Mouse (Mus musculus) heart, adult 9 months (tissue): ENCODE data around the gene Kctd7.

Experiments
- DNase-seq, 2 experiments: peaks; one replicate each; pipeline ENCODE4 v3.0.0; 2022; ENCODE audit warnings: low spot score in 2 of 2

Kctd7 gene

DNA sequence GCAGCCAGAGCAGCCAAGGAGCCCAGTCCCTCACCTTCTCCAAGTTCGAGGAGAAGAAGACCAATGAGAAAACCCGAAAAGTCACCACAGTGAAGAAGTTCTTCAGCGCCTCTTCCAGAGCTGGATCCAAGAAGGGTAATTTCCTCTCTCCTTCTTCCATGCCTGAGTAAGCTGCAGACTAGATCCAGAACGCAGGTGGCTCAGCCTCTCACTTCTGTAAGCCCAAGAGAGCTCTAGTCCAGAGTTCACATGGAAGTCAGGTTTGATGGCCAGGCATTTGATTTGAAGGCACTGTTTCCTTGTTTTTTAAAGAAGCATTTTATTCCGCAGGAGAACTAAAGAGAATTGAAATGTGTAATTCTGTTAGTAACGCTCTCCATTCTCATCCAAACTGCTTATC lies 46.2 kb downstream of the Kctd7 start:
- no peak for DNase-seq

DNA sequence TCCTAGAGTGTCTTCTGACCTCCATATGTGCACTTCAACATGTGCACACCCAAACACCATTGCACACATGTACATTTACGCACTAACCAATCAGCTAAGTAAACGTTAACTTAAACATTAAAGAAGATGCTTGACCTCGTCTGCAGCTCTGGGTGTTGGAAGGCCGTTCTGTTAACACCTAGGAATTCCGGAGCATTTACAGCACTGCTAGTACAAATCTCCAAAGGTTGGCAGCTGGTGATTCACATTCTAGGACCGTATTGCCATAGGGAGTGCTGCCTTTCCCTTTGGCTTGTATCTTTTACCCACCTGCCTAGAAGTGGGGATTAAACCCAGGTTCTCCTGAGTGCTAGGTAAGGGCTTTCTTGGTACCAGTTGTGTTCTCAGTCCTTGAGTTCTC lies 47.2 kb downstream of the Kctd7 start:
- no peak for DNase-seq

DNA sequence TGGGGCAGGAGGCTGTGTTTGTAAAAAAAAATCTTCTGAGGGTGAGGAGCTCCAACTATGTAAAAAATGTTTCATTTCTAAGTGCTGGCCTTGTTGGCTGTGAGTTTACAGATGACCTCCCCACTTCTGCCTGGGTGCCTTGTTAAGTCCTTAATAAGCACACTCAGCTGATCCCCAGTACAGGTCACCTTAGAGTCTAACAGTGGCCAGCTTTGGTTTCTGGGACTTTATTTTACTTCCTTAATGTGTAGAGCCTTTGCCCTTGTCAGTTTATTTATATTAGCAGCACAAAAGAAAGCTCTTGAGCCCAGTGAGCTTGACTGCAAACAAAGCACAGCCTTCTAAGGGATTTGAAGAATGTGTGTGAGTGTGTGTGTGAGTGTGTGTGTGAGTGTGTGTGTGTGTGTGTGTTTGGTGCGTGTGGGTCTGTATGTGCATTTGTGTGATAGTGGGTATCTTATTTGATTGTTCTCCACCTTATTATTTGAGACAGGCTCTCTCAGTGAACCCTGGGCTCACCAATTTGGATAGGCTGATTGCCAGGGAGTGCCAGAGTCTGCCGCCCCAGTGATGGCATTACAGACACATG lies 47.8 kb downstream of the Kctd7 start:
- DNase-seq: no peak

DNA sequence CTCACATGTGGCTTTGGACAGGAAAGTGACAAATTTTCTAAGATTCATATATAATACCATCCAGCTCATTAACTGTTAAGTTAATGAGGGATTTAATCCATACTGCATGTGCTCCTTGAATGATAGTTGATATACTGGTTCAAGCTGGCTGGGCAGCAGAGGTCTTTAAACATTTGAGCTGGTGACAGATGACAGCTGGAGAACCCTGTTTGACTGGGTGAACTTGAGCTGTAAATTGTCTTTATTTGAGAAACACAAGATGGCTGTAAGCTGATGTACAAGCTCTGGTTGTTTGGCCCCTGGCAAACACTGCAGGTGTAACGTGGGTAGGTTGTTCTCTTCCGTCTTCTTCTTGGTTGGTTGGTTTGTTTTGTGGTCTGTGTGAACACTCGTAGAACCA lies 49.1 kb downstream of the Kctd7 start:
- no peak for DNase-seq

DNA sequence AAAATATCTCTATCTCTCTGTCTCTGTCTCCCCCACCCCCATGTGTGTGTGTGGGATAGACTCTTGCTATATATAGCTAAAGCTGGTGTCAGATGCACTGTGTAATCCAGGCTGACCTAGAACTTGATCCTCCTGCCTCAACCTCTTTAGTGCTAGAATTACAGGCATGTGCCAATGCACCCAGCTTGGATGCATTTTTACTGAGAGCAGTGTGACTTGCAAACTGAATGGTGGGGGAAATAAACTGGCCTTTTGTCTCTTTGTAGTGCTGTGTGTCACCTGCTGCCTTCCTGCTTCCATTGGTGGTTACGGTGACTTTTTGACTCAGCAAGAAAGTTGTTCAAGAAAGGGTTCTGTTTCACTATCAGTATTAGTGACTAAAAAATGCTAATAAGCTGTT lies 51.6 kb downstream of the Kctd7 start:
- no peak for DNase-seq

DNA sequence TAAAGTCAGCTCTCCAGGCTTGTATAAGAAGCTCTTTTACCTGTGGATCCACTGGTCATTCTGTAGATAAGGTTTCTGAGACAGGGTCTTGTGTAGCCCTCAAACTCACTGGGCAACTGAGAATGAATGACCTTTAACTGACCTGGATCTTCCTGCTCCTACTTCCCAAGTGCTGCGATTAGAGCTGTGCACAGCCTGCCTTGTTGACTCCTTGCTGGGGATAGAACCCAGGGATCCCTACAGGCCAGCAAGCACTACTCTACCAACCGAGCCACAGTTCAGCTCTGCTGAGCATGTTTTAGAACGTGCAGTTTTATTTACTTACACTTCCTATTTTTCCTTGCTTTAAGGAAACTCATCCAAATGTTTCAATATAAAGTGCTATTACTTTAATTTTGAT lies 52.8 kb downstream of the Kctd7 start:
- no peak for DNase-seq

DNA sequence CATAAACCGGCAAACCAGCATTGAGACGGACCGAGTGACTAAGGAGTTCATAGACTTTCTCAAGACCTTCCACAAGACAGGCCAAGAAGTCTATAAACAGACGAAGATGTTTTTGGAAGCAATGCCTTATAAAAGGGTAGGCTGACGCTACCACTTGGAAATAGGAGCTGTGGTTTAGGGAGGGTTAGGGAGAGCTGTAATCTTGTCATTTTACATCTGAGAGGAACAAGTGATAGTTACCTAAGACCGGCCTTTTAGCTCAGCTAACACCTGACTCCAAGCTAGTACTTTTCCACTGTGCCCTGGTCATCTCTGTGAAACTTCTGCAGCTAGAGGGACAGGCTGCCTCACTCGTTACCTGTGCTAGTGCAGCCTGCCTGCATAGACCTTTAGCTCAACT lies 53.3 kb downstream of the Kctd7 start:
- no peak for DNase-seq

- no peak for DNase-seq
Observed at GRCm38 (mm10) chr5:130200233-130201029, 55.8 kb downstream of the Kctd7 start.

DNA sequence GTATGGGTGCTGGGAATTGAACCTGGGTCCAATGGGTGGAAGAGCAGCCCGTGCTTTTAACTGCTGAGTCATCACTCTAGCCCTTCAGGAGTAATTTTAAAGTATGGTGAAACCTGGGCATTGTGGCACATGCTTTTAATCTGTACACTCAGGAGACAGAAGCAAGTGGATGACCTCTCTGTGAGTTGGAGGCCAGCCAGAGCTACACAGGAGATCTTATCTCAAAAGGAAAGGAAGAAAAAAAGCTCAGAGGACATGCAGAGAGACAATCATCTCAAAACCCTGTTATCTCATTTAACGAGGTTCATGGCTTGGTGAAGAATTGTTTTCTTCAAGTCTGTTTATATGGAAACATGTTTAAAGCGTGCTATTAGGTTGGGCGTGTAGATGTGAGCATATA lies 59.3 kb downstream of the Kctd7 start:
- no peak for DNase-seq

DNA sequence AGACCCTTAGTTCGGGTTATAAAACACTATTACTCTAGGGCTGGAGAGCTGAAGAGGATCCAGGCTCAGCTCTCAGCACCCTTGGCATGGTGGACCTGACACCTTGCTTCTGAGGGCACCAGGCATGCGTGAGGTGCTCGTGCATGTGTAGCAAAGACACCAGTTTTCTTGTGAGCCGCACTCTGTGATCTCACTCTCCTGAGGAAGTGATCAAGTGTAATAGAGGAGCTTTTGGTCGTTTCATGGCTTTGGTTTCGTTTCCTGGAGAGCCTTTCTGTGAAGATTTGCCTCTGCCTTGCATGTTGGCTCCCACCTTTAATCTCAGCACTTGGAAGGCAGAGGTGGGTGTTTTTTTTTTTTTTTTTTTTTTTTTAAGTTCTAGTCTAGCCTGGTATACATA lies 59.9 kb downstream of the Kctd7 start:
- DNase-seq: no peak
